Mouse (Mus musculus) heart, adult 9 months (tissue): ENCODE measurements around the gene Cdadc1.

Experiments
- DNase-seq, 2 experiments: peaks; one replicate each; pipeline ENCODE4 v3.0.0; 2022; ENCODE audit warnings: low spot score in 2 of 2

Gene Cdadc1

GRCm38 (mm10) chr14:59543956-59544355, 53.8 kb downstream of the Cdadc1 start:
- peak; percentile 32 to 42 for DNase-seq

GRCm38 (mm10) chr14:59543158-59543826, 54.5 kb downstream of the Cdadc1 start:
- no peak for DNase-seq

- no peak for DNase-seq
Observed at GRCm38 (mm10) chr14:59540761-59541160, 57.0 kb downstream of the Cdadc1 start.

GRCm38 (mm10) chr14:59540230-59540629, 57.5 kb downstream of the Cdadc1 start:
- no peak for DNase-seq

- DNase-seq: no peak
Observed at GRCm38 (mm10) chr14:59537829-59538432, 59.8 kb downstream of the Cdadc1 start.

- DNase-seq: no peak
Observed at GRCm38 (mm10) chr14:59533908-59534307, 63.9 kb downstream of the Cdadc1 start.

- no peak for DNase-seq
Observed at GRCm38 (mm10) chr14:59532986-59533385, 64.8 kb downstream of the Cdadc1 start.

GRCm38 (mm10) chr14:59530801-59531200, 67.0 kb downstream of the Cdadc1 start:
- no peak for DNase-seq

GRCm38 (mm10) chr14:59525843-59526242, 71.9 kb downstream of the Cdadc1 start:
- no peak for DNase-seq

GRCm38 (mm10) chr14:59513922-59514444, 83.8 kb downstream of the Cdadc1 start:
- DNase-seq: no peak
